Mouse (Mus musculus) layer of hippocampus, adult 2 months (tissue): ENCODE results near the gene Phf23. TPM values are rescaled to one million over a fixed set of nuclear protein-coding genes. Genes with fewer than 3 reads are reported as not detected.

ENCODE experiments used
- DNase-seq, 2 experiments: peaks; one replicate each; pipeline ENCODE4 v3.0.0; 2022; ENCODE audit warnings: low spot score in 2 of 2
- H3K27ac ChIP-seq: fragments of 200-600 bp; 2 replicates; pipeline ENCODE4 v1.8.1; 2022
- H3K4me3 ChIP-seq: fragments of 200-600 bp; 2 replicates; pipeline ENCODE4 v1.8.1; 2022; ENCODE audit warnings: mild to moderate bottlenecking
- CTCF ChIP-seq: fragments of 200-600 bp; conservative IDR thresholded peaks from 2 replicates; pipeline ENCODE4 v1.8.1; 2022; ENCODE audit warnings: antibody characterized with exemption, mild to moderate bottlenecking, moderate library complexity
- total RNA-seq, 2 experiments: library from RNA; stranded (reverse); gene quantifications; 2 replicates each; pipeline ENCODE4 v1.2.3; 2021

Gene Phf23
- total RNA-seq, 2 experiments from 2014 or later = 40.5 to 42.6 TPM

GRCm38 (mm10) chr11:70024151-70024514 is 28.6 kb downstream of the Phf23 start:
- Histone ChIP-seq H3K4me3 (peak overlapping the region; percentile 58), H3K27ac (peak overlapping the region; percentile 86)
- no peak for DNase-seq
- no peak for TF ChIP-seq CTCF

GRCm38 (mm10) chr11:70026689-70027088 is 31.1 kb downstream of the Phf23 start:
- DNase-seq = no peak
- H3K4me3 ChIP-seq = peak overlapping the region; percentile 46
- TF ChIP-seq CTCF = no peak
- H3K27ac ChIP-seq = peak overlapping the region; percentile 86

GRCm38 (mm10) chr11:70027397-70027796 is 31.8 kb downstream of the Phf23 start:
- peak in 1 of 2 experiments; percentile 38 for DNase-seq
- TF ChIP-seq CTCF = no peak
- H3K4me3 ChIP-seq = peak overlapping the region; percentile 46

GRCm38 (mm10) chr11:70028401-70029129 is 33.0 kb downstream of the Phf23 start:
- H3K4me3 ChIP-seq = peak overlapping the region; percentile 36
- DNase-seq = no peak
- no peak for TF ChIP-seq CTCF
- H3K27ac ChIP-seq = peak overlapping the region; percentile 86

More at GRCm38 (mm10) chr11:70027397-70027796, 31.8 kb downstream of the Phf23 start:
- H3K27ac ChIP-seq = peak overlapping the region; percentile 86

- peak; percentile 80 to 93 for DNase-seq
- Histone ChIP-seq H3K4me3 (peak overlapping the region; percentile 36), H3K27ac (peak overlapping the region; percentile 86)
- TF ChIP-seq CTCF = no peak
Measured at GRCm38 (mm10) chr11:70029130-70029801, 33.7 kb downstream of the Phf23 start.

- no peak for TF ChIP-seq CTCF
- DNase-seq = no peak
- H3K27ac ChIP-seq = peak overlapping the region; percentile 86
- peak overlapping the region; percentile 36 for H3K4me3 ChIP-seq
Measured at GRCm38 (mm10) chr11:70029829-70030550, 34.4 kb downstream of the Phf23 start.

- peak overlapping the region; percentile 58; the same call in 1 of the 2 replicates for H3K27ac ChIP-seq
- DNase-seq = no peak
- no peak overlapping the region for H3K4me3 ChIP-seq
- no peak for TF ChIP-seq CTCF
Measured at GRCm38 (mm10) chr11:70030651-70031320, 35.2 kb downstream of the Phf23 start.

- DNase-seq = no peak
- H3K27ac ChIP-seq = no peak overlapping the region
- no peak overlapping the region for H3K4me3 ChIP-seq
- TF ChIP-seq CTCF = no peak
Measured at GRCm38 (mm10) chr11:70031321-70031670, 35.7 kb downstream of the Phf23 start.

- no peak overlapping the region for H3K4me3 ChIP-seq
- DNase-seq = no peak
- TF ChIP-seq CTCF = no peak
- H3K27ac ChIP-seq = peak overlapping the region; percentile 33
Measured at GRCm38 (mm10) chr11:70038174-70038573, 42.6 kb downstream of the Phf23 start.

- Histone ChIP-seq H3K4me3 (no peak overlapping the region), H3K27ac (no peak overlapping the region)
- no peak for DNase-seq
- no peak for TF ChIP-seq CTCF
Measured at GRCm38 (mm10) chr11:70039631-70040030, 44.1 kb downstream of the Phf23 start.

- H3K4me3 ChIP-seq = no peak overlapping the region
- TF ChIP-seq CTCF = no peak
- DNase-seq = no peak
- peak overlapping the region; percentile 28; the same call in 1 of the 2 replicates for H3K27ac ChIP-seq
Measured at GRCm38 (mm10) chr11:70040184-70040583, 44.6 kb downstream of the Phf23 start.

GRCm38 (mm10) chr11:70042309-70043085 is 46.9 kb downstream of the Phf23 start:
- no peak for TF ChIP-seq CTCF

More at GRCm38 (mm10) chr11:70042309-70043085, 46.9 kb downstream of the Phf23 start:
- DNase-seq = no peak
- peak overlapping the region; percentile 59; the same call in 1 of the 2 replicates for H3K27ac ChIP-seq
- H3K4me3 ChIP-seq = no peak overlapping the region
